Comparison of ENCODE assay signal across 8 mouse cellular contexts in the genomic region with DNA sequence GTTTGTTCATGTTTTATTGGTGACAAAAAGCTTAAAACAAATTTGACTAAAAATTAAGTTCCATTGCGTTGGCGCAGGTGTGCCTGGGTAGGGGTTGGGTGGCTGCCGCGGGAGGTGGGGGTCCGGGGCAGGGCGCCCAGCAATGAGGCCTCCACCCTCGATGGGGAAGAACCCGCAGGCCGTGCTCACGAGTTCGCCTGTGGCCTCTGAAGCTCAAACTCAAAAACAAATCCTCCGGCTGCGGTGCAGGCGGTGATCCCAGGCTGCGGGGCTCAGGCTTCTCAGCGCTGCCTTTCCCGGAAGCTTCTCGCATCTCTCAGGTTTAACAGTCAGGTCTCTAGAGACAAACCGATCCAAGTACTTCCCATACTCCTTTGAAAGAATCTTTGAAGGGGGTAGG. TPM values are rescaled to one million over a fixed set of nuclear protein-coding genes. Genes with fewer than 3 reads are reported as not detected.
DNase-seq lines count a peak whose midpoint lies in the region; ATAC-seq and TF ChIP-seq lines count a peak whose summit lies in the region.
"Had no signal": no experiment of that assay in that cellular context is flagged by ENCODE, and none has a peak within 500 bp of the region (broad histone marks: within the 10 kb centered on the region; RNA-seq: fewer than 3 reads in every experiment).

No protein-coding gene starts in this region.

- H3K9me3 ChIP-seq in embryonic facial prominence, embryonic 13.5 days, result no peaks in the 10 kb centered on the region
- no peaks in the 10 kb centered on the region for H3K9me3 ChIP-seq in limb, embryonic 12.5 days

- H3K27me3 ChIP-seq in embryonic facial prominence, embryonic 13.5 days, result peaks cover 13% of the 10 kb centered on the region
- peaks cover 24% of the 10 kb centered on the region for H3K27me3 ChIP-seq in limb, embryonic 12.5 days

- peaks cover 31% of the 10 kb centered on the region for H3K4me1 ChIP-seq in embryonic facial prominence, embryonic 13.5 days
- peaks cover 34% of the 10 kb centered on the region for H3K4me1 ChIP-seq in limb, embryonic 12.5 days (replicated peaks)

- no peak overlapping the region for H3K9ac ChIP-seq in embryonic facial prominence, embryonic 13.5 days
- no peak overlapping the region for H3K9ac ChIP-seq in limb, embryonic 12.5 days (replicated peaks)

- H3K4me3 ChIP-seq in left cerebral cortex, adult 2 months, result no peak overlapping the region
- H3K4me3 ChIP-seq in embryonic facial prominence, embryonic 13.5 days, result no peak overlapping the region
- 0 out of 2 replicates have a peak overlapping the region, but pooled peaks have one; percentile 23 for H3K4me3 ChIP-seq in limb, embryonic 12.5 days (replicated peaks)
- H3K4me3 ChIP-seq: erythroblast, embryonic 14.5 days had no signal

- intact Hi-C loops in left cerebral cortex, adult 2 months (cut with DNase I), result no loop called here
- intact Hi-C loops in left cerebral cortex, postnatal 4 days (cut with DNase I), result loop anchor here (5.0 kb wide), 1 partner anchor 171 kb away; no protein-coding TSS in a partner anchor

- no peak for TF ChIP-seq CTCF in left cerebral cortex, adult 2 months (IDR thresholded peaks at IDR 0.05)

- no peak overlapping the region for H3K4me2 ChIP-seq in embryonic facial prominence, embryonic 13.5 days
- H3K4me2 ChIP-seq in limb, embryonic 12.5 days, result no peak overlapping the region

- peaks cover 74% of the 10 kb centered on the region for H3K36me3 ChIP-seq in embryonic facial prominence, embryonic 13.5 days
- H3K36me3 ChIP-seq in limb, embryonic 12.5 days, result peaks cover 70% of the 10 kb centered on the region

- H3K27ac ChIP-seq in left cerebral cortex, adult 2 months, result peak overlapping the region; percentile 63
- H3K27ac ChIP-seq in embryonic facial prominence, embryonic 13.5 days, result 0 out of 2 replicates have a peak overlapping the region, but pooled peaks have one; percentile 52
- H3K27ac ChIP-seq in limb, embryonic 12.5 days, result no peak overlapping the region; the same call in 1 of the 2 replicates

- DNase-seq in left cerebral cortex, adult 2 months (ENCODE audit: extremely low spot score in 1 of 2, low spot score in 2 of 2), result peak in 1 of 2 experiments; percentile 41
- no peak for DNase-seq in left cerebral cortex, postnatal 4 days
- peak; percentile 19 for DNase-seq in retina, embryonic 14.5 days (ENCODE audit: low spot score)
- DNase-seq in frontal cortex, postnatal 25 days (ENCODE audit: low spot score in 2 of 2), result no peak
- DNase-seq in lung, postnatal 10 days, result no peak

- 62% methylated on average over 19 of the region's 19 CpGs for WGBS in embryonic facial prominence, embryonic 13.5 days
- WGBS in limb, embryonic 12.5 days, result 67% methylated on average over 19 of the region's 19 CpGs

- no peak for ATAC-seq in embryonic facial prominence, embryonic 13.5 days (ENCODE audit: insufficient number of reproducible peaks, insufficient read depth, low FRiP score, low TSS enrichment, low read depth)
- no peak for ATAC-seq in limb, embryonic 12.5 days (ENCODE audit: insufficient number of reproducible peaks, insufficient read depth, low FRiP score, low TSS enrichment, low read depth)

RNA-seq across cellular contexts. Expression of a gene that starts 1.9 kb away (rescaled TPM):
- total RNA-seq in left cerebral cortex, adult 2 months (2021), result 10 to 100 TPM in 1 of 2 experiments, 1 to 10 TPM in 1; 8.2 to 17.1 TPM
- 1 to 10 TPM; 6.8 to 7.9 TPM for total RNA-seq in left cerebral cortex, postnatal 4 days (2021)
- polyA plus RNA-seq in embryonic facial prominence, embryonic 13.5 days (2015; fragmentation: Nextera tagmentation; extraction: Ambion mirVana), result 2.2 and 4.2 TPM in 2 replicates
- 3.7 and 4.2 TPM in 2 replicates for polyA plus RNA-seq in limb, embryonic 12.5 days (2016; fragmentation: Nextera tagmentation; extraction: Ambion mirVana)

RNA-seq across cellular contexts. Expression of a gene that starts 16.0 kb away (rescaled TPM):
- 100 to 1,000 TPM in 1 of 2 experiments, 10 to 100 TPM in 1; 94.8 to 104 TPM for total RNA-seq in left cerebral cortex, adult 2 months (2021)
- 10 to 100 TPM; 61.6 to 67.6 TPM for total RNA-seq in left cerebral cortex, postnatal 4 days (2021)
- polyA plus RNA-seq in embryonic facial prominence, embryonic 13.5 days (2015; fragmentation: Nextera tagmentation; extraction: Ambion mirVana), result 9.3 and 9.4 TPM in 2 replicates
- 7.9 and 8.8 TPM in 2 replicates for polyA plus RNA-seq in limb, embryonic 12.5 days (2016; fragmentation: Nextera tagmentation; extraction: Ambion mirVana)
- polyA plus RNA-seq: erythroblast, embryonic 14.5 days had no signal

RNA-seq across cellular contexts. Expression of a gene that starts 21.6 kb away (rescaled TPM):
- total RNA-seq in left cerebral cortex, adult 2 months (2021), result 10 to 100 TPM; 66.0 to 70.0 TPM
- total RNA-seq in left cerebral cortex, postnatal 4 days (2021), result 10 to 100 TPM; 54.9 to 55.3 TPM
- polyA plus RNA-seq in embryonic facial prominence, embryonic 13.5 days (2015; fragmentation: Nextera tagmentation; extraction: Ambion mirVana), result 20.3 and 22.1 TPM in 2 replicates
- polyA plus RNA-seq in limb, embryonic 12.5 days (2016; fragmentation: Nextera tagmentation; extraction: Ambion mirVana), result 32.5 and 34.3 TPM in 2 replicates

RNA-seq across cellular contexts. Expression of a gene that starts 29.2 kb away (rescaled TPM):
- 100 to 1,000 TPM; 137 to 145 TPM for total RNA-seq in left cerebral cortex, adult 2 months (2021)
- 100 to 1,000 TPM; 110 to 113 TPM for total RNA-seq in left cerebral cortex, postnatal 4 days (2021)
- 315 and 327 TPM in 2 replicates for polyA plus RNA-seq in embryonic facial prominence, embryonic 13.5 days (2015; fragmentation: Nextera tagmentation; extraction: Ambion mirVana)
- polyA plus RNA-seq in limb, embryonic 12.5 days (2016; fragmentation: Nextera tagmentation; extraction: Ambion mirVana), result 269 and 288 TPM in 2 replicates

RNA-seq across cellular contexts. Expression of a gene that starts 29.2 kb away (rescaled TPM):
- 10 to 100 TPM; 43.9 to 47.5 TPM for total RNA-seq in left cerebral cortex, adult 2 months (2021)
- 10 to 100 TPM; 65.7 to 69.9 TPM for total RNA-seq in left cerebral cortex, postnatal 4 days (2021)
- polyA plus RNA-seq in embryonic facial prominence, embryonic 13.5 days (2015; fragmentation: Nextera tagmentation; extraction: Ambion mirVana), result 54.4 and 58.3 TPM in 2 replicates
- 52.0 and 54.9 TPM in 2 replicates for polyA plus RNA-seq in limb, embryonic 12.5 days (2016; fragmentation: Nextera tagmentation; extraction: Ambion mirVana)
